Mouse (Mus musculus) ovary, adult 18-20 months (tissue): ENCODE data around the gene Tulp3.

ENCODE experiments used
- DNase-seq: peaks from one replicate; pipeline ENCODE4 v3.0.0; 2022; ENCODE audit warnings: low spot score, mixed read lengths

The Tulp3 gene

DNA sequence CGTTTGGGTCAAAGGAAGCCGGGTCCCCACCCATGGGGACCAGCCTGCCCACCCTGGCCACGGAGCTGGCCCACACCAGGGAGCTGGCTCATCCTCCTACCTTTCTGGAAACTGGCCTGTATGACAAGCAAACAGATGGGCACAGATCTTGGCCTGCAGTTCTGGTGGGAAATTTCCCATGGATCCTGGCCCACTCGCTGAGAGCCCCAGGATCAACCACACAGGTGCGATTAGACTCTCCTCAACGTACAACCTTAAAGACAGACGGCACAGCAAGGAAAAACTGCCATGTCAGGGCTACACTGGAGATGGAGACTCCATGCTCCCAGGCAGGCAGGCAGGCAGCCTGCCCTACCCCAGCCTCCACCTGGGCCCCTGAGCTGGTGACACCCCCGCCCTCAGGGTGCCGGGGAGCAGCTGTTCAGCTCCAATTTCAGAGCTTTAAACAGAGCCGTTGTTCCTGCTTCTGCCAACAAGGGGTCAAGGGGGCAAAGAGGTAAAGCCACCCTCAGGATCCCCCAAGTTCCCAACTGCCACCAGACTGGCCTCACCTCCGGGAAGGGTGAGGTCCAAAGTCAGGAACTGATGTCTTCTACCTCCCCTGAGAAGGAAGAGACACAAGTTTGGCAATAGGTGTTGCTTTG, 58.8 kb downstream of the Tulp3 start:
- DNase-seq, result no peak

GRCm38 (mm10) chr6:128295876-128296749, 59.5 kb downstream of the Tulp3 start:
- DNase-seq, result peak; percentile 38

GRCm38 (mm10) chr6:128291284-128291683, 64.4 kb downstream of the Tulp3 start:
- DNase-seq, result no peak

DNA sequence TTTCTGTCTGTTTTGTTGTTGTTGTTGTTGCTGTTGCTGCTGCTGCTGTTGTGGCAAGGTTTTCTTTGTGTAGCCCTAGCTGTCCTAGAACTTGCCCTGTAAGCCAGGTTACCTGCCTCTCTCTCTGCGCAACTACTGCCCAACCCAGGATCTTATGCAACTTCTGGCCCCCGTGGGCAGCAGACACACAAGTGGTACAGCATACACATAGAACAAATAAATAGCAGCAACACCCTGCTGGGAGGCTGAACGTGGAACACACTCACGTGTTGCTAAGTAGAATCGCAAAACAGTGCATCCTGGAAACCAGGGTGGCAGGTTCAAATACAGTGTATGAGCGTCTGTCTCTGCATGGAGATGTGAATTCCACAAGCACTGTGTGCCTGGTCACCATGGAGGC, 67.0 kb downstream of the Tulp3 start:
- no peak for DNase-seq

DNA sequence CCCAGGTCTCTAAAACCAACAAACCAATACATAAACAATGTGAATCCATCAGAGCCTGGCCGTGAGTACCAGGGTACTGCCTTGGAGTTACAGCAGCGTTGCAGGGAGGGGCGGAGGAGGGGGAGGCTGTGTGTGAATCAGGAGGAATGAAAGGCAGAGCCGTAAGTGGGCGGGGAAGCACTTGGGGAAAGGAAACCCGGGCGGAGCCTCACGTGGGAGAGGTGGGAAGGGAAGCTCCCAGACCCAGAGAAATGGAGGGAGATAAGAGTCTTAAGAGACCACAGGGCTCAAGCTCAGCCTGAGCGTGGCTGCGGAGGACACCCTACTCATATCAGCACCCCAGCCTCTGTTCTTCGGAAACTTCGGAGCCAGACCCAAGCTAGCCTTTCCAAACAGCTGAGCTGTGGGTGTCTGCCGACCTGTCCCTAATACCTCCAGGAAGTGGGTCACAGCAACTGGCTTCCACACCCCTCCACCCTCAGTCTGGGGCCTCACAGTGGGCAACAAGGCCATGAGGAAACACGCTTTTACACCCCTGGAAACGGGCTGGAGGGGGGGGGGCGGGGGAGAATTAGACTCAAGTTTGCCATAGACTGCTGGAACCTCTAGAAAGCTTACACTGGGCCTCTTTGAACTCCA, 69.7 kb downstream of the Tulp3 start:
- DNase-seq, result peak; percentile 58

DNA sequence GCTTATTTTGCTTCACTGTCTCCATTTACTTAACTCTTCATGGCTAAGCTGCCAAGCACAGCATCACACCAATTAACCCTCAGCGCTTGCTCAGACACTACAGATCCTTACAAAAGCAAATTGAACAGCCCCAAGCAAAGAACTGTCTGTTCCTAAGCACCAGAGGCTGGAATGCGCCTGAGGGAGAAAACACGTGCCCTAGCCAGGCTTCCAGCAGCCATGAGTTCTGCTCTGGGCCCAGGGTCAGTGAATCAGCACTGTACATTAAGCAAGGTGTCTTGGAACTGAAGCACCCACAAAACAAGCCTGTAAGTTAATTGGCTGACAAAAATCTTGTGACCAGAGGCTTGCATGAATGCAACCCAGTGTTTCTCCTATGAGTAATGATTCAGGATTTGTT, 73.5 kb downstream of the Tulp3 start:
- DNase-seq, result no peak

GRCm38 (mm10) chr6:128280472-128281145, 75.0 kb downstream of the Tulp3 start:
- DNase-seq, result no peak

- no peak for DNase-seq
These were observed 76.0 kb downstream of the Tulp3 start for GRCm38 (mm10) chr6:128279608-128280007.

GRCm38 (mm10) chr6:128279099-128279498, 76.6 kb downstream of the Tulp3 start:
- no peak for DNase-seq

DNA sequence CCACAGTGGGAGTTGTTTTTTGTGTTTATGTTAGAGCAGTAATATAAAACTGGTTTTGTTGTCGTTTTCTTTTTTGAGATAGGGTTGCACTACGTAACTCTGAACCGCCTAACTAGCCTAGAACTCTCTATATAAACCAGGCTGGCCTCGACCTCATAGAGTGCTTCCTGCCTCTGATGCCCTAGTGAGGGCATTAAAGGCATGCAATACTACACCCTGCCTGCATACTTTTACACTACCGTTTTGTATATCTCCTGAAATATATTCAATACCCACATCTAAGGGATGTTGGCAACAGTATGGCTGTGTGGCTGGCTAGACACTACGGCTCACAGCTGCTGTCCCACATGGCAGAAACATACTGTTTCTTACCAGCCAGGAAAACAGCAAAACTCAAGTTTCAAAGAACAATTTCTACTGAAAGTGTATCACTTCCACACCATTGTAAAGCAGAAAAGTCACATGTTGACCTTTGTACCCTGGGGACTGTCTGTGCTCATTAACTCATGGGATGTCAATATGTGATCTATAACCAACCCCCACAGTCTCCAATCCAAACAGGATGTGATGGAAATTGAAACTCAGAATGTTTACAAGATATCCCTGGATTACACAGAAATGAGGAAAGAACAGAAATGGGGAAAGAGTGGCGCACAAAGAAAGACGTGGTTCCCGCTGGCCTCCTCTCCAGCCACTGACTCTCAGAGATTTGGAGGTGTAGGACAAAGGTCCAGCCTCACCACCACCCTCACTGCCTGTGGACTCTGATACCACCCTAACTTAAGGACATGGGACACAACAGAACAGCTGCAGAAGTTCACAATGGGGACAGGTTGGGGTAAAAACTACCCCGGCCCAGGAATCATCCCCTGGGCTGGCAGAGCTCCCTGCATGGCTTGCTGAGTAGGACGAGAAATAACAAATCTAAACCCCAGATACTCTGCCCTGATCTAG, 78.2 kb downstream of the Tulp3 start:
- no peak for DNase-seq

DNA sequence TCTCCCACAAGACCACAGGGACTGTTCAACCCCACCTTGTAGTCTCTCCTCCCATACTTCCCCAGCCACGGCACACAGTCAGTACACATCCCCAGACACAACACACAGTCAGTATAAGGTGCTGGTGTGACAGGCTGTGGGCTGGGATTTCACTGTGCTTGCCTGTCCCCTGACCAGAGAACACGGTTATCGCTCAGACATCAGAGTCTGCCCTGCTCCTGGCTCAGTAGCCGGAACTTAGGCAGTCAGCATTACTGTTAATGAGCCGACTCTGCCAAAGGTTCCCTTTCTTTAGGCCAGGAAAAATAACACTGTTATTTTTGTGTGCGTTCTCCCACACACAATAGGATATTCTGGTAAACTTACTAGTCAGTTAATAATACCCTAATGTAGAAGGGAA, 79.3 kb downstream of the Tulp3 start:
- no peak for DNase-seq

DNA sequence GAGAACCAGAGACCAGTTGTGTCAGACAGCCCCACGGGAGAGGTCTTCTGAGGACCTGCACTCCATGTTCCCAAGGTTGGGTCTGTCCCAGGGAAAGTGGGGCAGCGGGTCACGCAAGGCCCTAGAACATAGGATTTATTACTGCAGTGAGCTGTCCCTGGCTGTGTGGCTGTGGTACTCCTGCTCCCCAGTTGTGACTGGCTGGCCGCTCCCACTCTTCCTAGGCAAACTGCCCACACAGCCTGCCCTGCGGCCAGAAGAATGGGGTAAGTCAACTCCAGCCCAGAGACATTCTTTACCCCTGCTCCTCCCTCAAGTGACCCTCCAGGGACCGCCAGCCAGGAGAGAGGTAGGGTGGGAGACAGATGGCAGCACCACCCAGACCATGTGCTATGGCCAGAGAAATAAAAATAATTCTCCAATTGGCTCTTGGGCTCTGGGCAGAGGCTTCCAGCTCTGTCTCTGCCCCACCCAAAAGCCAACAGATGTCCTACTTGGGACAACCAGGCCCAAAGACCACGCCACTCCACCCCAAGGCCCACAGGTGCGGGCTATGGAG, 80.1 kb downstream of the Tulp3 start:
- peak; percentile 25 for DNase-seq

- no peak for DNase-seq
These were observed 82.1 kb downstream of the Tulp3 start for GRCm38 (mm10) chr6:128273507-128273906.

DNA sequence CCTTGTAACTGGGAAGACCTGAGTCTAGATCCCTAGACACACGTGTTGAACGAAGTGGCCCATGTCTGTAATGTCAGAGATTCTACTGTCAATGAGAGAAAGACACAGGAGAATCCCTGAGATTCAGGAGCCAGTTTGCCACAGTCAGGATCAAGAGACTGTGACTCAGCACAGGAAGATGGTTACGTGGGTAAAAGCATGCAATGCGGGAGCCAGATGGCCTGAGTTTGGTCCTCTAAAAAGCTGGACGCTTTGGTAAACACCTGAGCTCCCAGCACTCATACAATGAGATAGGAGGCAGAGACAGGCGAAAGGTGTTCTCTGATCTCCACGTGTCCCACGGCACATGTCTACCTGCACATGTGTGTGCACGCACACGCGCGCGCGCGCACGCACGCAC, 82.9 kb downstream of the Tulp3 start:
- no peak for DNase-seq
